Mouse (Mus musculus): ENCODE measurements around the gene Osgep. TPM values are rescaled to one million over a fixed set of nuclear protein-coding genes. Genes with fewer than 3 reads are reported as not detected.

Gene Osgep
- total RNA-seq, 2 experiments from 2014 or later, result 59.4 to 63.9 TPM

Other genes with a start within 250 kb of the Osgep start
- not detected for gene Olfr747, start 231.7 kb downstream of the Osgep start, total RNA-seq (2021)
- not detected for gene Olfr748, start 217.5 kb downstream of the Osgep start, total RNA-seq (2021)
- not detected for gene Olfr749, start 179.8 kb downstream of the Osgep start, total RNA-seq (2021)
- gene Ttc5, start 139.4 kb downstream of the Osgep start, total RNA-seq (2021), result 10 to 100 TPM; 18.1 to 24.3 TPM
- not detected for gene Ccnb1ip1, start 117.2 kb downstream of the Osgep start, total RNA-seq (2021)
- gene Parp2, start 117.1 kb downstream of the Osgep start, total RNA-seq (2021), result 10 to 100 TPM; 13.3 to 14.1 TPM
- 10 to 100 TPM; 10.4 to 15.5 TPM for gene Tep1, start 54.3 kb downstream of the Osgep start, total RNA-seq (2021)
- 10 to 100 TPM; 14.5 to 22.5 TPM for gene Klhl33, start 27.4 kb downstream of the Osgep start, total RNA-seq (2021)
- 10 to 100 TPM; 26.3 to 29.4 TPM for gene Apex1, start 75 bp upstream of the Osgep start, total RNA-seq (2021)
- gene Pip4p1, start 6.0 kb upstream of the Osgep start, total RNA-seq (2021), result 10 to 100 TPM; 19.2 to 21.8 TPM
- 10 to 100 TPM; 15.6 to 17.3 TPM for gene Pnp, start 6.2 kb upstream of the Osgep start, total RNA-seq (2021)
- gene Gm49342, start 19.6 kb upstream of the Osgep start, total RNA-seq (2021), result 10 to 100 TPM; 11.1 to 13.0 TPM
- 1 to 10 TPM in 1 of 2 experiments, under 1 TPM in 1; 0.39 to 1.2 TPM for gene Pnp2, start 31.1 kb upstream of the Osgep start, total RNA-seq (2021)
- under 1 TPM in 1 of 2 experiments, not detected in 1; 0.22 TPM for gene Rnase10, start 82.9 kb upstream of the Osgep start, total RNA-seq (2021)
- gene Rnase9, start 117.0 kb upstream of the Osgep start, total RNA-seq (2021), result not detected
- not detected for gene Rnase11, start 125.3 kb upstream of the Osgep start, total RNA-seq (2021)
- gene Rnase12, start 132.8 kb upstream of the Osgep start, total RNA-seq (2021), result not detected
- gene Olfr750, start 149.5 kb upstream of the Osgep start, total RNA-seq (2021), result not detected
- 10 to 100 TPM; 45.7 to 58.6 TPM for gene Rnase4, start 166.2 kb upstream of the Osgep start, total RNA-seq (2021)
- gene Ang, start 166.3 kb upstream of the Osgep start, total RNA-seq (2021), result 1 to 10 TPM; 5.8 to 6.5 TPM
- not detected for gene Eddm3b, start 189.5 kb upstream of the Osgep start, total RNA-seq (2021)
- gene Rnase6, start 199.0 kb upstream of the Osgep start, total RNA-seq (2021), result 1 to 10 TPM in 1 of 2 experiments, under 1 TPM in 1; 0.43 to 1.1 TPM
- not detected for gene Rnase1, start 221.9 kb upstream of the Osgep start, total RNA-seq (2021)
- gene Rnase2b, start 237.4 kb upstream of the Osgep start, total RNA-seq (2021), result not detected